Mouse (Mus musculus): ENCODE measurements around the gene Mb21d2. TPM values are rescaled to one million over a fixed set of nuclear protein-coding genes. Genes with fewer than 3 reads are reported as not detected.

Gene Mb21d2
- total RNA-seq, 2 experiments from 2014 or later = 22.6 to 23.0 TPM

DNA sequence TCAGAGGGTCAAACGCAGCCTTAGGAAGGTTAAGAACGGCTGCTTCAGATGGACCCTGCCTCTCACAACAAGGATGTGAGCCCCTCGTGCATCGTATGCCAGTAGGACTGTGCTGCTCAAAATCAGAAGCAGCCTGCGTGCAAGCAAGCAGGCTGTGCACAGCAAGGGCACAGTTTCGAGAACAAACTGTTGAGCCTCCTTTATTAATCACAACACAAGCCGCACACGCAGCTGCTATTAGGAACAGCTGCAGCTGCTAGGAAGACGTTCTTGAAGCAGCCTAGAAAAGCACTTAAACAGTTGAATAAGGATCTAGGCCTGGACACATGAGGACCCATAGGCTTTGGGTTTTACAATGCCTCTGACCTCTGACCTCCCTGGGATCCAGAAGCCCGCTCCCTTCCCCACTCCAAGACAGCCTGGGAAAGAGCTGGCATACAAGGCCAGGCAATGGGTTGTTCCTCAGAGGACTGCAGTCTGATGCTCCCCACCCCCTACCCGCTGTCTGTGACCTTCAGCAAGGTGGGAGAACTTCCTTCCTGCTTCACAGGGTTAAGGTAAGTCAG lies 10.1 kb downstream of the Mb21d2 start:
- TF ChIP-seq CTCF (conservative IDR thresholded peaks at IDR 0.05) = no peak
- DNase-seq (ENCODE audit: low spot score in 2 of 2) = no peak
- no peak overlapping the region for H3K4me3 ChIP-seq
- no peak overlapping the region for H3K27ac ChIP-seq

DNA sequence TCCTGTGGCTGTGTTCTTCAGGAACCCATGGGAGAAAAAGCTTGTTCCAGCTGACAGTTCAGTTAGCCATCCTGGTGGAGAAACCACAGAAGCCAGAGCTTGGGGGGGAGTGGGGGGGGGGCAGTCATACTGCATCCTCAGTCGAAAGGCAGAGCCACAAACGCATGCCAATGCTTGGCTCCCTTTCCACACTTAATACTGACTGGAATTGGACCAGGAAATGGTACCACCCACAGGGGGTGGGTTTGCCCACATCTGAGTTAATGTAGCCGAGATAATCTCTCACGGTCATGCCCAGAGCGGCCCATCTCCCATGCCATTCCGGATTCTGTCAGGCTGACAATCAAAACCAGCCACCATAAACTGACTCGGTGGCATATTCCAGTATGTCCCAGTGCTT lies 14.1 kb downstream of the Mb21d2 start:
- no peak overlapping the region for H3K4me3 ChIP-seq
- no peak for TF ChIP-seq CTCF (conservative IDR thresholded peaks at IDR 0.05)
- H3K27ac ChIP-seq = no peak overlapping the region
- DNase-seq (ENCODE audit: low spot score in 2 of 2) = no peak

DNA sequence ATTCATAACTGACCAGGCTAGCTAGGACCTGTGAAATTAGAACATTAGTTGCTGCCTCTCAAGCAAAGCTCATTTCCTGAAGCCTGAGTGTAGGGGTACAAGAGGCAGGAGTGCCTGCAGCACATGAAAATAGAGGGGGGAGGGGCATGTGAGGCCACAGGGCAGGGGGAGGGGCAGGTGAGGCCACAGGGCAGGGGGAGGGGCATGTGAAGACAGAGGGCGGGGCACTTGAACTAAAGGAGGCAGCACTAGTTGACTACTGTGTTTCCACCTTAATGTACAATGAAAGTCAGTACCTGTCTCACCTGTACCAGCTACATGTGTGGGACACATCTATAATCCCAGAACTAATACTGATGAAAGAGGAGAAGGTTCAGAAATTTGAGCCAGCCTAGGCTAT lies 14.8 kb downstream of the Mb21d2 start:
- no peak overlapping the region for H3K4me3 ChIP-seq
- no peak overlapping the region for H3K27ac ChIP-seq
- DNase-seq (ENCODE audit: low spot score in 2 of 2) = no peak
- no peak for TF ChIP-seq CTCF (conservative IDR thresholded peaks at IDR 0.05)

DNA sequence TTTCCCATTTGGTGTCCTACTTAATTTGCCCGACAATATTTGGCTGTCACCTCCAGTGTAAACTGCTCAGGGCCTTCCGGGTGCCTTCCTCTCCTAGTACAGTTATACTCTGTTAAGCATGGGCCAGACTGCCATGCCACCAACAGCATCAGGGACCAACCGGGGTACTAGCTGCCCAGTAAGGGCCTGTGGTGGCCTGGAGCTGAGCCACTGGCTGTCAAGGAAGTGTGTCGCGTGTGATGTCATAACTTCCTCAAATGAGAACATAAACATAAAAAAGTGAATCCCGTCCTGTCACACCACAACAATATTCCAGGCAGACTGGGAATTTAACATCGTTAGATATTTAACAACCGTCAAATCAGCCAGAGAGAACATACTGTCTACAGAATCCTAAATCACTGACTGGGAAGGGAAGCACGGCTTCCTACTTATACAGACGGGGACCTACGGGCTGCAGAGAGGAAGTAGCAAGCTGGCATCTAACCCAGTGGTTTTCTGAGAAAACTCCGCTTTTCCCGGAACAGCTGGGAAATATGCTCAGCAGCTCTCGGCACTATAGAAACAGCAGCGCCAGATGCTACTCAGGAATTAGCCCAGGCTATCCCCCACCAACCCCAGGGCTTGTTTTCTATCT lies 17.9 kb downstream of the Mb21d2 start:
- TF ChIP-seq CTCF (conservative IDR thresholded peaks at IDR 0.05) = no peak
- no peak for DNase-seq (ENCODE audit: low spot score in 2 of 2)
- Histone ChIP-seq H3K4me3 (no peak overlapping the region; the same call in 1 of the 2 replicates), H3K27ac (no peak overlapping the region)

DNA sequence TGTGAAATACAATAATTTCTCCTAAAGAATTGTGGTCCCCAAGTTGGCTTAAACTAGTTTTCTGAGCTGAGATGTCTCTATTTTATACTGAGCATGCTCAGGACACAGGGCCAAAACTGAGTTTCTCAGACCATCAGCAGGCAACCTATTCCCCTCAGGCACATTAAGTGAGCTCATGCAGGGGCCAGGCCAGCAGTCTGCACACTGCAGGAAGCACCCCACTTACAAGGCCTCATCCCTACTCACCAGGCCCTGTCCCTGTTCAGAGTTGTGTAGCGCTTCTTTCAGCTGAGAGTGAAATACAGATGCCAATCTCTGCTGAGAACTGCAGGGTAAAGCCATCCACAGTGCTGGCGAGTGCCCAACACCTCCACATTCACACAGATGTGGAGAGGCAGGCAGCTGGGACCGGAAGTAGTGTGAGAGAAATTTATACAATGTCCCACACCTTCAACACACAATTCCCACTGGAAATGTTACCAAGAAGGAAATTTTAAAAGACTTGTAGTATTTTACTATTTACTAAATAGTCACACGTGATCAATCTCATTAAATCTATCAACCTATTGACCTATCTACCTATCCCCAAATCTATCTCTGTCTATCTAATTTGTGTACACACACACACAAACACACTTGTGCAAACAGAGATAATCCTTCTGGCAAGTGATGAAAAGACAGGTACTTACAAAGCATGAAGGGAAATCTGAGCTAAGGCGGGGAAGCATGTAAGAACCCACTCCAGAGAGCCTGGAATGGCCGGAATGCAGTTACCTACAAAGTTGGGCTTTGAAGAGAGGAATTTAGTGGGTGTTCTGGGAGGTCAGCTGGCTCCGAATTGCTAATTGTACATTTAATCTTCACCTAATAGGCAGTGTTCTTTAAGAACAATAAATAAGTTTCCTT lies 22.9 kb downstream of the Mb21d2 start:
- Histone ChIP-seq H3K4me3 (no peak overlapping the region), H3K27ac (no peak overlapping the region)
- no peak for DNase-seq (ENCODE audit: low spot score in 2 of 2)
- TF ChIP-seq CTCF (conservative IDR thresholded peaks at IDR 0.05) = no peak

DNA sequence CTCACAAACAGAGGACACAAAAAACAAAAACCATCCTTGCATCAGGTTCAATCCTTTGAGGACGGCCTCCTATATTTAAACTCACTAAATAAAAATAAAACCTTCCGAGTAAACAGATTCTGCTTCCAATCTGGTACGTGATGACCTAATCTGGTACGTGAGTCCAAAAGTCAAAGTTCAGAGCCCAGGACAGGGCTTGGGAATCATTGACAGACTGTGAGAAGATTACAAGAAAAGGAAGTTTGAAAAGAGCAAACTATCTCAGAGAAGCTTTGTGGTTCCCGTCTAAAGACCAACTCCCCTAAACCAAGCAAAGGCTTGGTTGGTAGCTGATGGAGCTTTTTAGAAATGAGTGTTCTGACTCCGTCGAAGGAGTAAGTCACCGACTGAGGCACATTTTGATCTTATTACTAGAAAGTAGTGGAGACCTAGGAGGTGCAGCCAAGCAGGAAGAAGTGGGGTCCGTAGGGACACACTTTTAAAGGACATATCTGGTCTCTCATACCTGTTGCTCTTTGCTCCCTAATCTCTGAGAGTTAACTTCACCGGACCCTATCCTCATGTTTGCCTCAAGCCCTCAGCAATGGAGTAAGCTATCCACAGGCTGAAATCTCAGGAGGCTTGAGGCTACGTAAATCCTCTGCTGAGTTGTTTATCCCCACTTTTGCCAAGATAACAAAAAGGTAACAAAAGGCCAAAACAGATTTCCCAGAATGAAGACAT lies 23.7 kb downstream of the Mb21d2 start:
- no peak overlapping the region for H3K27ac ChIP-seq
- DNase-seq (ENCODE audit: low spot score in 2 of 2) = no peak
- no peak overlapping the region for H3K4me3 ChIP-seq
- no peak for TF ChIP-seq CTCF (conservative IDR thresholded peaks at IDR 0.05)

DNA sequence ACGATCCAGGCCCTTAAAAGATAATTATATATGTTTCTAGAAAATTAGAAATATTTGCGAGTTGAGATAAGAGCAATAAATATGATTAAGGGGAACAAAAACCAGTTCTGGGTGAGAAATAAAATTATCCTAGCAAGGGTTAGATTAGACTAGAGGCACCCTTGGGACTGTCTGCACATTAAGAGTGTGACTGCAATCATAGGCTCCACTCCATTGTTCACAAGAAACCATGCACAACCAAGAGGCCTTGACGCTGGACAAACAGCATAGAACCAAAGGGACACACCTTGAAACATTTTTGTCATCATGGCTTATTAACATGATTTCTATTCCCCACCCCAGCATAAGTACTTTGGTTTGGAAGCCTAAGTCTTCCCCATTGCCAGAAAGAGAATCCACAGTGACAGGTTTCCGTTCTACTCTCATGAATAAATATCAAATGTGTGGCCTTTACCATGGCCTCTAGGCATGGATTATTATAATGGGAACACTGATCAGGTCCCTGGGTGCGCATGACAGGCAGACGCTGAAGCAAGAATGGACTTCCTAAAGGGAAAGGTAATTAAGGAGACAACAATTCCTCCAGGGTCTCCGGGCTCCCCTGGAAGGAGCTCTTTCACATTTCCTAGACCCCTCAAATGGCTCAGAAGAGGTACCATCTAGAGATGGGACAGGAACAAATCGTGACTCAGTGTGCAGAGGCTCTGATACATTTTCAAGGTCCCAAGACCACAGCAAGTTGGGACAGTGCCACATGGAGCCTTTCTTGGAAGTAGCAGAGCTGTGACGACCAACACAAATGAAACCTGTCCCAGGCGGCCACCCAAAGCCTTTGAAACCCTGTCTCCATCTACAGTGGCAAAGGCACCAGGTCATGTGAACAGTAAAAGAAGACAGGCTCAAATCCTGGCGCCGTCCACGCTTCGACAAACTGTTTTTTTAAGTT lies 26.6 kb downstream of the Mb21d2 start:
- no peak for TF ChIP-seq CTCF (conservative IDR thresholded peaks at IDR 0.05)
- no peak for DNase-seq (ENCODE audit: low spot score in 2 of 2)
- H3K4me3 ChIP-seq = no peak overlapping the region
- no peak overlapping the region for H3K27ac ChIP-seq

DNA sequence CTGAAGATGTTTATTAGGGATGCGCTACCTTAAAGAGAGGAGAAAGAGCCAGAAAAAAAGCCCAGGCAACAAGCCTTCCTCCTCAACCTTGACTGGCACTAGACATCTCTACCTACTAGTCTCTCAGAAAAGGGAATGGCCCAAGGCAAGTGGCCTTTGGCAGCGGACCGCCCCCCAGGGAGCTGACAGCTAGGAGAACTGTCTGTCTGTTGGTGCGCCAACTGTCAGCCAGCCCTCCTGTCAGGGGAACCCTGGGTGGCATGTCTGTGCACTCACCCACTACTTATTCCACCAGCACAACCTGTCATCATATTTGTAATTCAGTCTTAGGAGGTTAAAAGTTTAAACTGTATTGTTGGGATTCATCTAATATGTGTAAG lies 30.3 kb downstream of the Mb21d2 start:
- no peak for TF ChIP-seq CTCF (conservative IDR thresholded peaks at IDR 0.05)
- Histone ChIP-seq H3K27ac (no peak overlapping the region), H3K4me3 (no peak overlapping the region)
- no peak for DNase-seq (ENCODE audit: low spot score in 2 of 2)

DNA sequence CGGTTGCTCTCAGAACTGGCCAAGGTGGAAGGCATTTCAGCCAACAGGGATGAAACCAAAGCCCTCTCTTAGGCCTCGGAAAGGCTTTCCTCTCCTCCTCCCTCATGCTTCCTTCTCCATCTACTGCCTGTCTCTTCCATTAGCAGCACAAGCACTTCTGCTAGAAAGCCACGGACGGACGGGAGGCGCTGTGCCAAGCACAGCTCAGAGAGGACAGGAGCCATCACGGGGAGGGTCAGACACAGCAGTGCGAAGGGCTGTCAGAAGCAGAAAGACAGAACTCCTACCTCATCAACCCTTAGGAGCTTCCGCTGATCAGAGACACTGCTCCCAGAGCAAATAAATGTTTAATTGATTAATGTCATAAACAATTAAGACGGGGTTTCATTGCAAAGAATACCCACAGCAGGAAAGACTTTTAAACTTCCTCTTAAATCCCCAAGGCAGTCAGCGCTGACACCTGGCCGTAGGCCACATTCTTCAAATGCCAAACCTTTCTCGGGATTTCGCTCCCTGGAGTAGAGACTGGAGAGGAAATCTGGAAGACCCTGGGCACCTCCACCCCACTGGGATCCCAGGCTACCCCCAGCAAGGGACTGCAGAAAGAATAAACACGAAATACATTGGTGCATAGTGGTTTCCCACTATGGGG lies 30.8 kb downstream of the Mb21d2 start:
- TF ChIP-seq CTCF (conservative IDR thresholded peaks at IDR 0.05) = no peak
- no peak for DNase-seq (ENCODE audit: low spot score in 2 of 2)
- no peak overlapping the region for H3K4me3 ChIP-seq
- H3K27ac ChIP-seq = no peak overlapping the region

DNA sequence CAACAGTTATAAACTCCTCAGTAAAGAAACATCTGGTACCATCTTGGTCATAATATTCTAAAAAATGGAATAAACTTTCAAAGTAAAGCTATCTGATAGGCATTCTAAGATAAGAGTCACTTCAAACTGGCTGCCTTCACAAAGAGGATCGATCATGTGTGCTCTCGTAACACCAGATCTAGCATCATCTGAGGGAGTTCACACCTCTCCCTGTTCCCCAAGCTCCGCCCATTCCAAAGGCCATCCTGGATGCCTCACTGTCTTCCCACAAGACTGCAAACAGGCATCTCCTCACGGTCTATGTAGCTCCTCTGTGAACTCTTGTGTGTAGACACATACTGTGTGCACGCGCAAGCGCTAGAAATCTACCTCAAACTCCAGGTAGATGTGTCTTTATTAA lies 32.9 kb downstream of the Mb21d2 start:
- Histone ChIP-seq H3K27ac (no peak overlapping the region), H3K4me3 (no peak overlapping the region)
- no peak for DNase-seq (ENCODE audit: low spot score in 2 of 2)
- TF ChIP-seq CTCF (conservative IDR thresholded peaks at IDR 0.05) = no peak

DNA sequence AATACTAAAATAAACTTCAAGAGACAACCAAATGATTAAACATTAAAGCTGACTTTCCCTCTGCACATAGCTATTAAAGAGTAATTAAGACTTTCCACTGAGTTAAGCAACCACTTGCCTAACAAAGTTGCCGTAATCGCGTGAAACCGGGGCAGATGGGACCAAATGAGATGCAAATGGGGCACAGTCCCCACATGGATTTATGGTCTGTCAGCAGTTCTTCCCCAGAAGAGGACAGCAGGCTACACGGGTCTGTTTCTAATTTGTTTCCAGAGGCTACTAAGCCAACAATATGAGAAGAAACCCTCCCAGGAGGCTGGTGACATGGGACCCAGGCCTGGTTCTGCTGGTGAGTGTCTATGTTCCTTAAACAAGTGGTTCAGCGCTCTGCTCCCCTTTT lies 34.6 kb downstream of the Mb21d2 start:
- no peak overlapping the region for H3K4me3 ChIP-seq
- no peak for TF ChIP-seq CTCF (conservative IDR thresholded peaks at IDR 0.05)
- no peak for DNase-seq (ENCODE audit: low spot score in 2 of 2)
- H3K27ac ChIP-seq = no peak overlapping the region

DNA sequence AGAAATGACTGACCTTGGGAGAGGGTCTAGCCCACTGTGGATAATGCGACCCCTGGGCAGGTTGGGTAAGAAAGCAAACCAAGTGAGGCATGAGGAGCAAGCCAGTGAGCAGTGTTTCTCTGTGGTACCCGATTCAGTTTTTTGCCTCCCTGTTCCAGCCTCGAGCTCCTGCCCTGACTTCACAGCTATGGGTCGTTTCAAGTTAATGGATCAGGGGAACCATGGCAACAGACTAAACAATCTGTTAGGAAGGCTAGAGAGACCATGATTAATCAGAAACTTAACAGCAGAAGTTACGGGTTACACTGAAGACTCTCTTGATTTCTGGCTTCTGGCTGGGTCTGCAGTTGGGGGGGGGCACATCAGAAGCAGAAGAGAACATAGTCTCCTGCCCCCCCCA lies 36.2 kb downstream of the Mb21d2 start:
- Histone ChIP-seq H3K27ac (no peak overlapping the region), H3K4me3 (no peak overlapping the region)
- no peak for TF ChIP-seq CTCF (conservative IDR thresholded peaks at IDR 0.05)
- DNase-seq (ENCODE audit: low spot score in 2 of 2) = no peak

All from layer of hippocampus, adult 2 months (tissue).